Mouse (Mus musculus): ENCODE measurements around the gene Mast1. TPM values are rescaled to one million over a fixed set of nuclear protein-coding genes. Genes with fewer than 3 reads are reported as not detected.
A peak's percentile ranks its signal among the peaks of the same experiment; 100 is the strongest.
"Not testable (repeated sequence)": the region's sequence is repeated elsewhere in the genome, so short reads cannot be mapped to it uniquely, and the experiment has no call there.

Gene Mast1
- polyA plus RNA-seq, 1 experiment from 2014 or later = 3.6 TPM

- Histone ChIP-seq H3K4me2 (ENCODE audit: low read depth, low read length) (no peak overlapping the region; the same call in 1 of the 2 replicates), H3K36me3 (ENCODE audit: control insufficient read depth, insufficient read depth, low read length) (no peaks in the 10 kb centered on the region), H3K9ac (ENCODE audit: low read depth, low read length) (no peak overlapping the region), H3K9me3 (ENCODE audit: control insufficient read depth, low read length) (peaks cover 5% of the 10 kb centered on the region; the same call in 1 of the 2 replicates), H3K27me3 (replicated peaks; ENCODE audit: control insufficient read depth, insufficient read depth, low read length) (peaks cover 34% of the 10 kb centered on the region), H3K4me1 (ENCODE audit: control insufficient read depth, insufficient read depth, low read length) (peaks cover 9% of the 10 kb centered on the region; the same call in 1 of the 2 replicates), H3K4me3 (ENCODE audit: low read depth, low read length) (no peak overlapping the region), H3K27ac (replicated peaks; ENCODE audit: low read depth, low read length) (no peak overlapping the region)
- 79% methylated on average over 5 of the region's 9 CpGs for whole genome bisulfite sequencing
- no peak for ATAC-seq (ENCODE audit: low read depth)
- no peak for DNase-seq (ENCODE audit: low spot score)
Observed at GRCm38 (mm10) chr8:84911854-84912253, 25.3 kb downstream of the Mast1 start.

GRCm38 (mm10) chr8:84910551-84910950 is 26.6 kb downstream of the Mast1 start:
- no peak for ATAC-seq (ENCODE audit: low read depth)

GRCm38 (mm10) chr8:84909949-84910348 is 27.2 kb downstream of the Mast1 start:
- H3K27me3 ChIP-seq (replicated peaks; ENCODE audit: control insufficient read depth, insufficient read depth, low read length) = peaks cover 34% of the 10 kb centered on the region
- ATAC-seq (ENCODE audit: low read depth) (no peak), DNase-seq (ENCODE audit: low spot score) (no peak)
- 0 out of 2 replicates have a peak overlapping the region, but pooled peaks have one; percentile 85 for H3K4me2 ChIP-seq (ENCODE audit: low read depth, low read length)
- no peak overlapping the region for H3K9ac ChIP-seq (ENCODE audit: low read depth, low read length)
- no peaks in the 10 kb centered on the region for H3K36me3 ChIP-seq (ENCODE audit: control insufficient read depth, insufficient read depth, low read length)
- peaks cover 9% of the 10 kb centered on the region; the same call in 1 of the 2 replicates for H3K4me1 ChIP-seq (ENCODE audit: control insufficient read depth, insufficient read depth, low read length)
- no peak overlapping the region for H3K27ac ChIP-seq (replicated peaks; ENCODE audit: low read depth, low read length)
- WGBS = 51% methylated on average over 5 of the region's 5 CpGs
- H3K9me3 ChIP-seq (ENCODE audit: control insufficient read depth, low read length) = peaks cover 5% of the 10 kb centered on the region; the same call in 1 of the 2 replicates
- H3K4me3 ChIP-seq (ENCODE audit: low read depth, low read length) = no peak overlapping the region

More at GRCm38 (mm10) chr8:84910551-84910950, 26.6 kb downstream of the Mast1 start:
- Histone ChIP-seq H3K4me3 (ENCODE audit: low read depth, low read length) (no peak overlapping the region), H3K9ac (ENCODE audit: low read depth, low read length) (no peak overlapping the region), H3K4me1 (ENCODE audit: control insufficient read depth, insufficient read depth, low read length) (peaks cover 9% of the 10 kb centered on the region; the same call in 1 of the 2 replicates), H3K9me3 (ENCODE audit: control insufficient read depth, low read length) (peaks cover 5% of the 10 kb centered on the region; the same call in 1 of the 2 replicates), H3K36me3 (ENCODE audit: control insufficient read depth, insufficient read depth, low read length) (no peaks in the 10 kb centered on the region), H3K27ac (replicated peaks; ENCODE audit: low read depth, low read length) (no peak overlapping the region), H3K27me3 (replicated peaks; ENCODE audit: control insufficient read depth, insufficient read depth, low read length) (peaks cover 34% of the 10 kb centered on the region), H3K4me2 (ENCODE audit: low read depth, low read length) (no peak overlapping the region)
- 83% methylated on average over 6 of the region's 6 CpGs for WGBS
- DNase-seq (ENCODE audit: low spot score) = no peak

- Histone ChIP-seq H3K4me1 (ENCODE audit: control insufficient read depth, insufficient read depth, low read length) (peaks cover 9% of the 10 kb centered on the region; the same call in 1 of the 2 replicates), H3K4me2 (ENCODE audit: low read depth, low read length) (peak overlapping the region; percentile 85), H3K9ac (ENCODE audit: low read depth, low read length) (peak overlapping the region; percentile 74), H3K4me3 (ENCODE audit: low read depth, low read length) (peak overlapping the region; percentile 59), H3K27ac (replicated peaks; ENCODE audit: low read depth, low read length) (no peak overlapping the region), H3K27me3 (replicated peaks; ENCODE audit: control insufficient read depth, insufficient read depth, low read length) (peaks cover 34% of the 10 kb centered on the region), H3K36me3 (ENCODE audit: control insufficient read depth, insufficient read depth, low read length) (no peaks in the 10 kb centered on the region), H3K9me3 (ENCODE audit: control insufficient read depth, low read length) (peaks cover 5% of the 10 kb centered on the region; the same call in 1 of the 2 replicates)
- ATAC-seq (ENCODE audit: low read depth) = no peak
- DNase-seq (ENCODE audit: low spot score) = no peak
- WGBS = 54% methylated on average over 18 of the region's 20 CpGs
Observed at GRCm38 (mm10) chr8:84909162-84909767, 27.9 kb downstream of the Mast1 start.

GRCm38 (mm10) chr8:84908421-84909161 is 28.6 kb downstream of the Mast1 start, which contains the start of gene Dnase2a:
Dnase2a (plus strand) TSS chr8:84908560.
- Histone ChIP-seq H3K9me3 (ENCODE audit: control insufficient read depth, low read length) (no peaks in the 10 kb centered on the region), H3K9ac (ENCODE audit: low read depth, low read length) (peak within 1 kb of the TSS; percentile 74), H3K4me1 (ENCODE audit: control insufficient read depth, insufficient read depth, low read length) (peaks cover 9% of the 10 kb centered on the region; the same call in 1 of the 2 replicates), H3K27ac (replicated peaks; ENCODE audit: low read depth, low read length) (no peak within 1 kb of the TSS), H3K27me3 (replicated peaks; ENCODE audit: control insufficient read depth, insufficient read depth, low read length) (peaks cover 29% of the 10 kb centered on the region), H3K36me3 (ENCODE audit: control insufficient read depth, insufficient read depth, low read length) (no peaks in the 10 kb centered on the region), H3K4me3 (ENCODE audit: low read depth, low read length) (peak within 1 kb of the TSS; percentile 59), H3K4me2 (ENCODE audit: low read depth, low read length) (peak within 1 kb of the TSS; percentile 85)
- DNase-seq (ENCODE audit: low spot score) (peak; percentile 99), ATAC-seq (ENCODE audit: low read depth) (peak; percentile 92)
- WGBS = 2% methylated on average over 29 of the region's 45 CpGs

- H3K4me3 ChIP-seq (ENCODE audit: low read depth, low read length) = peak overlapping the region; percentile 59
- H3K27ac ChIP-seq (replicated peaks; ENCODE audit: low read depth, low read length) = not testable (repeated sequence)
Observed at GRCm38 (mm10) chr8:84907979-84908378, 29.2 kb downstream of the Mast1 start.

GRCm38 (mm10) chr8:84907493-84907892 is 29.7 kb downstream of the Mast1 start:
- Histone ChIP-seq H3K27me3 (replicated peaks; ENCODE audit: control insufficient read depth, insufficient read depth, low read length) (peaks cover 21% of the 10 kb centered on the region), H3K27ac (replicated peaks; ENCODE audit: low read depth, low read length) (no peak overlapping the region), H3K9me3 (ENCODE audit: control insufficient read depth, low read length) (no peaks in the 10 kb centered on the region), H3K9ac (ENCODE audit: low read depth, low read length) (no peak overlapping the region), H3K4me2 (ENCODE audit: low read depth, low read length) (no peak overlapping the region), H3K4me3 (ENCODE audit: low read depth, low read length) (no peak overlapping the region), H3K36me3 (ENCODE audit: control insufficient read depth, insufficient read depth, low read length) (no peaks in the 10 kb centered on the region), H3K4me1 (ENCODE audit: control insufficient read depth, insufficient read depth, low read length) (peaks cover 9% of the 10 kb centered on the region; the same call in 1 of the 2 replicates)
- ATAC-seq (ENCODE audit: low read depth) (no peak), DNase-seq (ENCODE audit: low spot score) (no peak)
- 72% methylated on average over 8 of the region's 8 CpGs for WGBS

More at GRCm38 (mm10) chr8:84907979-84908378, 29.2 kb downstream of the Mast1 start:
- Histone ChIP-seq H3K27me3 (replicated peaks; ENCODE audit: control insufficient read depth, insufficient read depth, low read length) (peaks cover 26% of the 10 kb centered on the region), H3K9ac (ENCODE audit: low read depth, low read length) (peak overlapping the region; percentile 38; the same call in 1 of the 2 replicates), H3K4me2 (ENCODE audit: low read depth, low read length) (peak overlapping the region; percentile 85)
- H3K36me3 ChIP-seq (ENCODE audit: control insufficient read depth, insufficient read depth, low read length); DNase-seq (ENCODE audit: low spot score); H3K9me3 ChIP-seq (ENCODE audit: control insufficient read depth, low read length); H3K4me1 ChIP-seq (ENCODE audit: control insufficient read depth, insufficient read depth, low read length); ATAC-seq (ENCODE audit: low read depth): not testable (repeated sequence)
- WGBS = 23% methylated on average over 6 of the region's 7 CpGs

GRCm38 (mm10) chr8:84907037-84907436 is 30.1 kb downstream of the Mast1 start:
- H3K27ac ChIP-seq (replicated peaks; ENCODE audit: low read depth, low read length) = no peak overlapping the region
- peaks cover 9% of the 10 kb centered on the region; the same call in 1 of the 2 replicates for H3K4me1 ChIP-seq (ENCODE audit: control insufficient read depth, insufficient read depth, low read length)
- no peak overlapping the region for H3K4me2 ChIP-seq (ENCODE audit: low read depth, low read length)
- WGBS = 91% methylated on average over 9 of the region's 9 CpGs
- peaks cover 16% of the 10 kb centered on the region for H3K27me3 ChIP-seq (replicated peaks; ENCODE audit: control insufficient read depth, insufficient read depth, low read length)
- H3K9me3 ChIP-seq (ENCODE audit: control insufficient read depth, low read length) = no peaks in the 10 kb centered on the region
- no peak overlapping the region for H3K4me3 ChIP-seq (ENCODE audit: low read depth, low read length)
- no peak overlapping the region for H3K9ac ChIP-seq (ENCODE audit: low read depth, low read length)
- no peaks in the 10 kb centered on the region for H3K36me3 ChIP-seq (ENCODE audit: control insufficient read depth, insufficient read depth, low read length)
- DNase-seq (ENCODE audit: low spot score) (no peak), ATAC-seq (ENCODE audit: low read depth) (no peak)
